Mouse (Mus musculus) B cell, adult 2 months (primary cell): Measurements from ENCODE around the gene Jun.

ENCODE experiments used
- DNase-seq, 2 experiments: peaks; one replicate each; pipeline ENCODE4 v3.0.0; 2022

Jun gene

GRCm38 (mm10) chr4:95025847-95026600 lies 26.0 kb downstream of the Jun start:
- no peak for DNase-seq

DNA sequence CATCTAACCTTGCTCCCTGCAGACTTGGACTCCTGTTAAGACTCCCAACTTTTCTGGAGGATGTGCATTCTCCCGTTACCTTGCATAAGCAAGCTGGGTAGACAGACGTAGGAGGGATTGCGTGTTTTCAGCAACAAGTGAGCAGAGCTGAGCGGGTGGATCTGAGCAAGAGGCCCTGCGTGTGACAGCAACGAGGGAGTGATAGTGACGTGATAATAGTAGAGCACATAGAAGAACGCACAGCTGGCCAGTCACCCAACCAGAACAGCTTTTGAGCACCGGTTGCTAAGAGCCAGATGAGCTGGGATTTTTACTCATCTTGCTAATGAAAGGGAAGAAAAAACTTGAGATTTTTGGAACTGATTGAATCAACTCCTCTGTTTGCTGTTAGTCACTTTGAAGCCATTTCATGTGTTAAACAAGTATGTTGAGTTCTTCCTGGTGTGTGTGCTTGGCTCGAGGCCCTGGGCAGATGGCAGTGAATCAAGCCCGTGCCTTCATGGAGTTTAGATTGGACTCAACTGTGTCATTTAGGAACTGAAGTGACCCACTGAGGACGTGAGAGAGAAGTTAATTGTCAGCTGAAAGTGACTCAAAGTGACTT lies 28.6 kb downstream of the Jun start:
- DNase-seq, result no peak

- no peak for DNase-seq
Measured at GRCm38 (mm10) chr4:95021649-95022637, 30.1 kb downstream of the Jun start.

DNA sequence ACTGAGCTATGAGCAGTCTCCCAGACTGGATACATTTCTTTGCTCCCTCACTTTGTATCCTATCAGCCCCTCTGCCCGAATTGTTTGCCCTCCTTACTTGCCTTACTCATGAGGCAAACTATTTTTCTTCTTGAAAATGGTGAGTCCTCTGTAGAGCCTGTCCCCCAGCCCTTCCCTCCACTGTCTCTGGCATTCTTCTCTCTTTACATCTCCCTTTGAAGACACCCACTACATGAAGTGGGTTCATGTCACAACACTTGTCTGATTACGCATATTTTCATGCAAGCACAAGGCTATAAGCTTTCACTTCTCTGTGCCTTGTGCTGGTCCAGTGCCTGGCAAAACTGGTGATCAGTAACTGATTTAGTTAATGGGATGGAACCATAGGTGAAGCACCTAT lies 31.8 kb downstream of the Jun start:
- no peak for DNase-seq

DNA sequence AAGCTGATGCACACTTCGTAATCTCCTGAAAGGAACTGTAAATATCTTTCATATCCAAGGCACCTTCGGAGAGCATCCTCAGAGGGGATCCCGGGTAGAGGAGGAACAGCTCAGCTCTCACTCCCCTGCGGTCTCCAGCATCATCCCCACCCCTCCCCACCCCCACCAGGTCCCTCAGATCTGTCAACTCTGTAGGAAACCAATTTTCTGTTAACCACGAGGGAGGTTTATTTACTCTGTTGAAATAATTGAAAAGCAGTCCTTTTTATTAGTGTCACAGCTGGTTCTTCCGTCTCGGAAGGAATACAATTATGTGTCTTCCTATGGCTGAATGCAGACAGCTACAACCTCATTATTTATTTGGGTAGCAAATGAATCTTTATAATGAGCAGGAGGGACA lies 33.8 kb downstream of the Jun start:
- DNase-seq, result no peak

GRCm38 (mm10) chr4:95012706-95013105 lies 39.3 kb downstream of the Jun start:
- no peak for DNase-seq

DNA sequence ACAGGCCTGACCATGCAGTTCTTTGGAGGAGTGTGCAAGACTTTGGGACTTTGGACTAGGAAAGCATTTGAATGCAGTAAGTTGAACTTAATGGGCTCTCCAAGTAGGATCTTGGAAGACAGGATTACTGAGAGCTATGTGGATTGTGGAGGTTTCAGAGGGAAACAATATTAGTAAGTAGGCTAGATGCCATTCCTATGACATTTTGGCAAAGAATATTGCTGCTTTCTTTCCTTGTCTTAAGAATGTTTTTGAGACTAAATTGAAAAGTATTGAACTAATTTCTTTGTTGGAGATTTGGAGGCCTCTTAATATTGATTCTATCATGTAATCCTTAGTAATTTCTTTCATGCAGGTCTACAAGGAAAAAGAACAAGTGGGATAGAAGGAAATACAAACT lies 39.8 kb downstream of the Jun start:
- no peak for DNase-seq

- DNase-seq, result peak; percentile 76 to 77
Measured at GRCm38 (mm10) chr4:95008175-95009057, 43.6 kb downstream of the Jun start.

DNA sequence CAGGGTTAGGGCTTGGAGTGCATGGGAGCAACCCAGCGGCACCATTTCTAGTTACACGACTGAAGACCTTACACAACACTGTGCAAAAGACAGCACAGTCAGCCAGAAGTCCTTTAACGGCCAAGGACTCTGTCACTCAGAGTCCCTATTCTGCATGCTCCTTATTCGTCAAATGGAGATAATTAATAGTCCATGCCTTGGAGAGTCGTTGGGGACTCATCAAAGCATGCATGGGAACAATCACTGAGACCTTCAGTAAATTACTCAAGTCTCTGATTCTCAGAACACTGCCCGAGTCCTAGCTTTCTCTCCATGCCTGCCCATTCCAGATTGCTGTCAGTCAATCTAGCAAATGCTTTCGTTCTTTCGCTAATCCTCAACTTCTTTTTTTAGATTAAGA lies 44.3 kb downstream of the Jun start:
- no peak for DNase-seq

DNA sequence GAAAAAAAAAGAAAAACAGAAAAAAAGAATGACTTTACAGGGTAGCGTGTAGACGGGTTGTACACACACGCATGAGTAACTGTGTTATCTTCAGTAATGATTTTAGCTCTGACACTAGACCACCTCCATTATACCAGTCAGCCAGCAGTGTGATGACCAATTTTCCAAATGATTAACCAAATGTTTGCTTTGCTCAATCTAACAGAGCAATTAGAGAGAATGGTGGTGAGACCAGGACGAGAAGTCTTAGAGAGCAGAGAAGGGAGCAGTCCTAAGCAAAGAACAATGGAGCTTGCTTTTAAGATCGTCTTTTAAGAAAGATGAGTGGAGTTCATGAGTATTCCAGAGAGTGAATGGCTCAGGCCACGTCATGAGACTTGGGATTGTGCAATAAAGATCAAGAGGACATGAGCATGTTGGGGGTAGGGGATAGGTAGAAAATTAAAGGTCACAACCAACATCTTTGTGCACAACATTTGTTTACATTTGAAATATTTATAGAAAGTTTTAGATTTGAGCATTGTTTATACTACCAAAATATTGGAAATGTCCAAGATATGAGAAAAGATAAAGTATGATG lies 46.7 kb downstream of the Jun start:
- DNase-seq, result no peak

DNA sequence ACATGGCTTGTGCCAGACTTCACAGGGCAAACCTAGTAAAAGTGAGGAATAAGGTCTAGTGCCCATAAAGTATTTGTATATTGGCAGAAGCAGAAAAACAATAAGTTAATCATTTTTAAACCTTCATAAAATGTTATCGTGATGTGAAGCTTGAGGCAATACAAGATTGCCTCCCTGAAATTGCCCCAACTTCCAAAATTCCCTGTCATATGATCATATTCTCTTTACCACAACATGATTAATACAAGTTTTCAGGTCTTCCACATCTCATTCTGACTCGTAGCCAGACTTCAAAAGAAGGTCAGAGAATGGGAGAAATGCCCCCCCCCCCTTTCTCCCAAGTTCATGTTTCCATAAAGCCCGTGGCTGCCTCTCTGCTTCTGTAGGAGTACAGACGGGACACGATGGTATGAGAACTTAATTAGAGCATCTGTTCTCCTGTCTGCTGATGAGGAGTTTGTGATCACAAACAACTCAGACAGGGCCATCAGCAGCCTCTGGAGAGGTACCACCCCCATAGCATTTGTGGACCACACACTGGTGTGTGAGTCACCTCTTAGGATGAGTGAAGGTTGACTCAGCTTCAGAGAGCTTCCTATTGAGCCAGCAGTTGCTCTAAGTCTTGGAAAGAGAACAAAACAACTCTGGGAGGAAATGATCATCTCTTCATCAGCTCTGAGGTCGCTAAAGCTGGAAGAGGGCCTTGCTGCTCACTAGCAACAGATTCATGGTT lies 50.8 kb downstream of the Jun start:
- no peak for DNase-seq

- peak in 1 of 2 experiments; percentile 7 for DNase-seq
Measured at GRCm38 (mm10) chr4:95000147-95000546, 51.9 kb downstream of the Jun start.

- peak; percentile 76 to 81 for DNase-seq
Measured at GRCm38 (mm10) chr4:94999249-94999648, 52.8 kb downstream of the Jun start.
